In genomic region chr5:111261733-111262573, GRCm38 (mm10) we compare ENCODE assay signal across 9 mouse cellular contexts.
A peak's percentile ranks its signal among the peaks of the same experiment; 100 is the strongest.
DNase-seq lines count a peak whose midpoint lies in the region; TF ChIP-seq lines count a peak whose summit lies in the region.
"Had no signal": no experiment of that assay in that cellular context is flagged by ENCODE, and none has a peak within 500 bp of the region (broad histone marks: within the 10 kb centered on the region; RNA-seq: fewer than 3 reads in every experiment).

No protein-coding gene starts in this region.

- TF ChIP-seq POLR2A in heart, adult 2 months (IDR thresholded peaks at IDR 0.05; ENCODE audit: insufficient read depth, low read depth, low read length) = no peak

- TF ChIP-seq EP300 in heart, adult 2 months (IDR thresholded peaks at IDR 0.05; ENCODE audit: insufficient read depth, low read depth, low read length) = peak; percentile 90; the same call in 1 of the 2 replicates

- H3K36me3 ChIP-seq in heart, adult 2 months (ENCODE audit: control insufficient read depth, insufficient read depth, low read length) = no peaks in the 10 kb centered on the region

- no peaks in the 10 kb centered on the region for H3K79me2 ChIP-seq in heart, adult 2 months (replicated peaks; ENCODE audit: control insufficient read depth, insufficient read depth, low read length)

- no peak overlapping the region for H3K9ac ChIP-seq in heart, adult 2 months (ENCODE audit: low read depth, low read length)

- peak; percentile 35 for DNase-seq in gastrocnemius, postnatal 25 days
- DNase-seq in gastrocnemius, postnatal 4 days (ENCODE audit: low spot score in 2 of 2) = no peak
- peak; percentile 57 to 72 for DNase-seq in heart, adult 2 months
- DNase-seq in kidney, adult 11 months = peak; percentile 45
- DNase-seq in lung, postnatal 36 days = peak; percentile 35
- no peak for DNase-seq in Muller cell, postnatal 12 days (ENCODE audit: inconsistent ontology term)
- DNase-seq in cerebellum, postnatal 4 days (ENCODE audit: low spot score in 2 of 2) = no peak
- DNase-seq in cerebellum, postnatal 14 days = no peak

- no peaks in the 10 kb centered on the region for H3K27me3 ChIP-seq in heart, adult 2 months (ENCODE audit: control insufficient read depth, insufficient read depth, low read length)

- WGBS in heart, adult 2 months = 51% methylated on average over 13 of the region's 13 CpGs

- H3K4me1 ChIP-seq in heart, adult 2 months (ENCODE audit: control insufficient read depth, insufficient read depth, low read length) = peaks cover 51% of the 10 kb centered on the region

- H3K27ac ChIP-seq in heart, adult 2 months = peak overlapping the region; percentile 85

- no peak for TF ChIP-seq CTCF in heart, adult 2 months (IDR thresholded peaks at IDR 0.05)

- no peak overlapping the region for H3K4me3 ChIP-seq in heart, adult 2 months
- H3K4me3 ChIP-seq: erythroblast, embryonic 14.5 days had no signal

- intact Hi-C loops in heart, adult 2 months (cut with DNase I) = no loop called here

Comparison
In these comparisons a context has a peak if more than half of its experiments do, and no peak if none do; other contexts are left out.
1. DNase-seq: peak in gastrocnemius, postnatal 25 days (single experiment), heart, adult 2 months (2 of 2), kidney, adult 11 months (single experiment) and lung, postnatal 36 days (single experiment); none in gastrocnemius, postnatal 4 days (0 of 2), Muller cell, postnatal 12 days (single experiment), cerebellum, postnatal 4 days (0 of 2) and cerebellum, postnatal 14 days (0 of 2).